Mouse (Mus musculus) midbrain, postnatal 0 days (tissue): ENCODE data around the gene Plcb1. TPM values are rescaled to one million over a fixed set of nuclear protein-coding genes. Genes with fewer than 3 reads are reported as not detected.

Experiments used
- ATAC-seq: fragments of 200-750 bp; cut with Nextera tagmentation; 2 replicates; pipeline ENCODE4 v1.8.0; 2017; ENCODE audit warnings: moderate number of reproducible peaks, mild to moderate bottlenecking, moderate TSS enrichment, moderate library complexity; ENCODE audit not compliant: low FRiP score
- DNase-seq: peaks from one replicate; pipeline ENCODE4 v3.0.0-alpha.2; 2015; ENCODE audit warnings: low spot score
- H3K27ac ChIP-seq: fragments of 300-500 bp; sonication (generic); 2 replicates; pipeline ENCODE4 v1.5.1; 2014; ENCODE audit warnings: low read depth, mild to moderate bottlenecking, low read length, mixed read lengths
- H3K27me3 ChIP-seq: fragments of 300-500 bp; sonication (generic); 2 replicates; pipeline ENCODE4 v1.6.1; 2014; ENCODE audit warnings: low read length, control low read depth, mixed read lengths; ENCODE audit not compliant: insufficient read depth
- H3K36me3 ChIP-seq: fragments of 300-500 bp; sonication (generic); 2 replicates; pipeline ENCODE4 v1.6.1; 2014; ENCODE audit warnings: low read length, control low read depth, mixed read lengths; ENCODE audit not compliant: insufficient read depth
- H3K4me1 ChIP-seq: fragments of 300-500 bp; sonication (generic); 2 replicates; pipeline ENCODE4 v1.6.1; 2014; ENCODE audit warnings: mild to moderate bottlenecking, control low read depth, antibody characterized with exemption, low read length, mixed read lengths; ENCODE audit not compliant: insufficient read depth
- H3K4me2 ChIP-seq: fragments of 300-500 bp; sonication (generic); 2 replicates; pipeline ENCODE4 v1.6.1; 2014; ENCODE audit warnings: low read depth, mild to moderate bottlenecking, low read length, mixed read lengths; ENCODE audit not compliant: poor library complexity, severe bottlenecking
- H3K4me3 ChIP-seq: fragments of 300-500 bp; sonication (generic); 2 replicates; pipeline ENCODE4 v1.5.1; 2014; ENCODE audit warnings: low read depth, mild to moderate bottlenecking, low read length, moderate library complexity
- H3K9ac ChIP-seq: fragments of 300-500 bp; sonication (generic); replicated peaks from 2 replicates; pipeline ENCODE4 v1.6.1; 2014; ENCODE audit warnings: mild to moderate bottlenecking, low read length, moderate library complexity, mixed read lengths; ENCODE audit not compliant: poor library complexity, severe bottlenecking
- H3K9me3 ChIP-seq: fragments of 300-500 bp; sonication (generic); 2 replicates; pipeline ENCODE4 v1.6.1; 2016; ENCODE audit warnings: low read length, control low read depth
- CTCF ChIP-seq: IDR thresholded peaks from 2 replicates; pipeline ENCODE4 v1.5.1; 2016; ENCODE audit warnings: antibody characterized with exemption, mild to moderate bottlenecking
- WGBS: fragments of 180-500 bp; shearing (Covaris S2); extraction: QIAGEN DNeasy Blood & Tissue Kit; methylation state at CpG from one replicate; pipeline ENCODE4 v1.1.7; 2014; 5-methylcytosine and 5-hydroxymethylcytosine counted together
- polyA plus RNA-seq: library from polyadenylated mRNA; unstranded; fragments of >200 nt; fragmentation: Nextera tagmentation; extraction: Ambion mirVana; gene quantifications from 2 replicates; pipeline ENCODE4 v1.2.1, GENCODE M21; 2015
- total RNA-seq: library from RNA; depleted of rRNA; stranded (reverse); fragments of >200 nt; gene quantifications from 2 replicates; pipeline ENCODE4 v1.2.3, GENCODE M21; 2014

Gene Plcb1
- total and polyA plus RNA-seq, 2 experiments from 2014 or later = 36.1 to 59.0 TPM

- no peak for ATAC-seq
- no peak for TF ChIP-seq CTCF
- Histone ChIP-seq H3K4me2 (no peak overlapping the region), H3K4me3 (no peak overlapping the region), H3K36me3 (no peaks in the 10 kb centered on the region), H3K27me3 (no peaks in the 10 kb centered on the region), H3K9me3 (no peaks in the 10 kb centered on the region), H3K4me1 (no peaks in the 10 kb centered on the region), H3K9ac (no peak overlapping the region), H3K27ac (no peak overlapping the region)
- DNase-seq = no peak
- WGBS = 98% methylated on average over 1 of the region's 1 CpGs
Measured at GRCm38 (mm10) chr2:135453581-135453980, 667.7 kb downstream of the Plcb1 start.

- H3K4me1 ChIP-seq = no peaks in the 10 kb centered on the region
- no peak overlapping the region for H3K27ac ChIP-seq
- no peak overlapping the region for H3K4me3 ChIP-seq
- no peak overlapping the region for H3K9ac ChIP-seq
- H3K9me3 ChIP-seq = no peaks in the 10 kb centered on the region
- H3K27me3 ChIP-seq = no peaks in the 10 kb centered on the region
- ATAC-seq (no peak), DNase-seq (no peak)
- no peak overlapping the region for H3K4me2 ChIP-seq
- 87% methylated on average over 2 of the region's 2 CpGs for WGBS
- H3K36me3 ChIP-seq = no peaks in the 10 kb centered on the region
- TF ChIP-seq CTCF = no peak
Measured at GRCm38 (mm10) chr2:135454015-135454414, 668.1 kb downstream of the Plcb1 start.

DNA sequence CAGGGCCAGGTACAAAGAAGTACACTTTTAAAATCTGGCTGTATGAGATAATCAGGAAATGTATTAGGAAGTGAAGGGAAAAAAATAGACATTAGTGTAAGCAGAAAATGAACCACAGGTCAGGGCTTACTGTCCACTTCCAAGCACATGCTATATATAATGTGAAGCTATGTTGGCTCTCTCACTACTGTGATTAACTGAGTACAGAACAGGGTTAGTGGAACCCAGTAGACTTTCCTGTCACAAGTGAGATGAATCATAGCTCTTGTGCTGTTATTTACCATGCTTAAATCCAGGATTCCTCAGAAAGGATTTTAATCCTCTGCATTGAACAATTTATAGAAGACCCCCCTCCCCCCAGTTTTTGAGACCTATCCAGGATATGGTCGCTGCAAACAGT is 668.6 kb downstream of the Plcb1 start:
- no peak for DNase-seq
- ATAC-seq = no peak
- H3K4me3 ChIP-seq = no peak overlapping the region
- H3K9ac ChIP-seq = no peak overlapping the region
- H3K4me1 ChIP-seq = no peaks in the 10 kb centered on the region
- H3K9me3 ChIP-seq = no peaks in the 10 kb centered on the region
- no peak for TF ChIP-seq CTCF
- no peak overlapping the region for H3K27ac ChIP-seq
- H3K27me3 ChIP-seq = no peaks in the 10 kb centered on the region
- H3K4me2 ChIP-seq = no peak overlapping the region
- WGBS = 41% methylated on average over 1 of the region's 1 CpGs
- no peaks in the 10 kb centered on the region for H3K36me3 ChIP-seq

GRCm38 (mm10) chr2:135467895-135468294 is 682.0 kb downstream of the Plcb1 start:
- Histone ChIP-seq H3K27me3 (no peaks in the 10 kb centered on the region), H3K4me1 (no peaks in the 10 kb centered on the region), H3K9me3 (no peaks in the 10 kb centered on the region), H3K27ac (no peak overlapping the region), H3K9ac (no peak overlapping the region), H3K4me2 (no peak overlapping the region), H3K4me3 (no peak overlapping the region), H3K36me3 (no peaks in the 10 kb centered on the region)
- TF ChIP-seq CTCF = no peak
- DNase-seq (peak; percentile 41), ATAC-seq (no peak)
- WGBS = 46% methylated on average over 4 of the region's 4 CpGs

DNA sequence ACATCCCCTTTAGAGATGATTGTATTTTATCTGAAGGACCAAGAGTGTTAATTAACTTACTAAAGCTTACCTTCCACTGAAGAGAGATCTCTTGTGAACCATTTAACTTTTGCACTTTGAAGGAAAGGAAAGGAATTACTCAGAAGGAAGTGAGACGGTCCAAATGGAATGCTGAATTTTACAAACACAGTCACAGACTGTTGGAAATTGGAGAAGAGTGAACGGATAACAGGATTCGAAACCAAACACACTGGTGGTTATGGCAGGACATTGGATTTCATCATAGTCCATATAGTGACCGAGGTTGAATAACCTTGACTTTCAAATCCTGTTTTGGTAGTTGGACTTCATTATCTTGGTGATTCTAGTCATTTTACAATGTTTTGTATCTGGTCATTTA is 688.2 kb downstream of the Plcb1 start:
- Histone ChIP-seq H3K27me3 (no peaks in the 10 kb centered on the region), H3K9me3 (no peaks in the 10 kb centered on the region), H3K4me2 (no peak overlapping the region), H3K9ac (no peak overlapping the region), H3K27ac (no peak overlapping the region), H3K4me1 (no peaks in the 10 kb centered on the region), H3K4me3 (no peak overlapping the region), H3K36me3 (no peaks in the 10 kb centered on the region)
- ATAC-seq = no peak
- no peak for TF ChIP-seq CTCF
- 84% methylated on average over 4 of the region's 4 CpGs for WGBS
- no peak for DNase-seq

GRCm38 (mm10) chr2:135485248-135485647 is 699.4 kb downstream of the Plcb1 start:
- H3K27ac ChIP-seq = no peak overlapping the region
- no peaks in the 10 kb centered on the region for H3K27me3 ChIP-seq
- no peak for ATAC-seq
- WGBS = 62% methylated on average over 2 of the region's 2 CpGs
- H3K4me2 ChIP-seq = no peak overlapping the region
- no peak for DNase-seq
- no peak overlapping the region for H3K9ac ChIP-seq
- no peaks in the 10 kb centered on the region for H3K4me1 ChIP-seq
- H3K9me3 ChIP-seq = no peaks in the 10 kb centered on the region
- no peaks in the 10 kb centered on the region for H3K36me3 ChIP-seq
- H3K4me3 ChIP-seq = no peak overlapping the region
- TF ChIP-seq CTCF = no peak
